In the genomic region with DNA sequence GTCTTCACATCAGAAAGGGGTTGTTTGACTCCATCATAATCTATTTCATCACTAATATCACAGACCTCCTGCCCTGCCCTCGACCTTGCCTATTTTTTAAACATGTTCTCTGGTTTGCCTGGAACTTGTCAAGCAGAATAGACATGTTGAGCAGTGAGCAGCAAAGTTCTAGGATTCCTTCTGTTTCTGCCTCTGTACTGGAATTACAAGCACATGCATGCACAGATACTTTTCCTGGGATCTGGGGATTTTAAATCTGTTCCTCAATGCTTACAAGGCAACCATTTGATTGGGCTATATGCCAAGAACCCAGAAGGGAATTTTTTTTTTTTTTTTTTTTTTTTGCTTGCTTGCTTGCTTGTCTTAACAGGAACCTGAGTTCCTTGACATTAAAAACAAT, we compare ENCODE assay signal across 23 mouse cellular contexts.
DNase-seq lines count a peak whose midpoint lies in the region; ATAC-seq and TF ChIP-seq lines count a peak whose summit lies in the region.
"Had no signal": no experiment of that assay in that cellular context is flagged by ENCODE, and none has a peak within 500 bp of the region (broad histone marks: within the 10 kb centered on the region; RNA-seq: fewer than 3 reads in every experiment).

No protein-coding gene starts in this region.

- TF ChIP-seq CTCF in cortical plate, adult 2 months (IDR thresholded peaks at IDR 0.05; ENCODE audit: extremely low read depth, insufficient read depth, low read length), result no peak
- TF ChIP-seq CTCF in intestine, postnatal 0 days (IDR thresholded peaks at IDR 0.05; ENCODE audit: low read depth), result no peak

- no peak for TF ChIP-seq POLR2A in cortical plate, adult 2 months (IDR thresholded peaks at IDR 0.05; ENCODE audit: extremely low read depth, insufficient read depth, low read length)

- peak; percentile 36 for DNase-seq in forebrain, embryonic 14.5 days (ENCODE audit: low spot score)
- DNase-seq in layer of hippocampus, adult 9-11 months, result peak; percentile 4
- DNase-seq in layer of hippocampus, postnatal 10 days (ENCODE audit: low spot score in 2 of 2), result no peak
- DNase-seq in urinary bladder, adult 18-20 months (ENCODE audit: low spot score in 2 of 2), result no peak
- DNase-seq: adrenal gland, postnatal 14 days; cerebellum, adult 2 months; cerebellum, postnatal 14 days; gastrocnemius, postnatal 10 days; heart, adult 18-20 months; heart, postnatal 14 days had no signal

- no peak overlapping the region for H3K27ac ChIP-seq in forebrain, embryonic 14.5 days (ENCODE audit: low read depth, low read length)
- H3K27ac ChIP-seq in forebrain, embryonic 13.5 days, result no peak overlapping the region
- peak overlapping the region; percentile 59; the same call in 1 of the 2 replicates for H3K27ac ChIP-seq in cortical plate, adult 2 months (ENCODE audit: insufficient read depth, low read length)
- H3K27ac ChIP-seq in intestine, postnatal 0 days (ENCODE audit: low read depth, low read length), result no peak overlapping the region
- H3K27ac ChIP-seq: embryonic facial prominence, embryonic 13.5 days; forebrain, embryonic 10.5 days; heart, embryonic 10.5 days; heart, embryonic 15.5 days; hindbrain, embryonic 14.5 days had no signal

- no peak for ATAC-seq in forebrain, embryonic 14.5 days
- ATAC-seq in forebrain, embryonic 13.5 days, result no peak
- no peak for ATAC-seq in intestine, postnatal 0 days
- ATAC-seq: activated CD4-positive, CD25-positive, alpha-beta regulatory T cell, adult 4 months; intestine, embryonic 16.5 days; Patski had no signal

- 78% methylated on average over 1 of the region's 1 CpGs for WGBS in forebrain, embryonic 14.5 days
- 68% methylated on average over 1 of the region's 1 CpGs for WGBS in forebrain, embryonic 13.5 days
- WGBS in intestine, postnatal 0 days, result 43% methylated on average over 1 of the region's 1 CpGs

- H3K4me3 ChIP-seq in forebrain, embryonic 14.5 days (ENCODE audit: low read depth, low read length), result no peak overlapping the region
- no peak overlapping the region for H3K4me3 ChIP-seq in forebrain, embryonic 13.5 days
- H3K4me3 ChIP-seq in cortical plate, adult 2 months (ENCODE audit: insufficient read depth, low read length), result no peak overlapping the region
- H3K4me3 ChIP-seq in intestine, postnatal 0 days (ENCODE audit: low read depth, low read length), result no peak overlapping the region
- H3K4me3 ChIP-seq: embryonic facial prominence, embryonic 13.5 days; erythroblast, embryonic 14.5 days; forebrain, embryonic 10.5 days; heart, embryonic 10.5 days; heart, embryonic 15.5 days had no signal

- no peak overlapping the region for H3K9ac ChIP-seq in forebrain, embryonic 14.5 days (ENCODE audit: low read length)
- H3K9ac ChIP-seq in forebrain, embryonic 13.5 days, result no peak overlapping the region
- H3K9ac ChIP-seq in intestine, postnatal 0 days (ENCODE audit: low read depth, low read length), result no peak overlapping the region
- H3K9ac ChIP-seq: embryonic facial prominence, embryonic 13.5 days; heart, embryonic 15.5 days; hindbrain, embryonic 14.5 days had no signal

- H3K36me3 ChIP-seq in forebrain, embryonic 14.5 days (ENCODE audit: control insufficient read depth, insufficient read depth, low read length), result no peaks in the 10 kb centered on the region
- H3K36me3 ChIP-seq in forebrain, embryonic 13.5 days (ENCODE audit: poor library complexity, severe bottlenecking), result no peaks in the 10 kb centered on the region
- H3K36me3 ChIP-seq in intestine, postnatal 0 days (ENCODE audit: control insufficient read depth, insufficient read depth), result no peaks in the 10 kb centered on the region
- H3K36me3 ChIP-seq: embryonic facial prominence, embryonic 13.5 days; forebrain, embryonic 10.5 days; heart, embryonic 10.5 days; heart, embryonic 15.5 days had no signal

- H3K27me3 ChIP-seq in forebrain, embryonic 14.5 days (replicated peaks; ENCODE audit: control insufficient read depth, insufficient read depth, low read length), result no peaks in the 10 kb centered on the region
- no peaks in the 10 kb centered on the region for H3K27me3 ChIP-seq in forebrain, embryonic 13.5 days
- no peaks in the 10 kb centered on the region for H3K27me3 ChIP-seq in intestine, postnatal 0 days (replicated peaks; ENCODE audit: control insufficient read depth, insufficient read depth, low read length)
- H3K27me3 ChIP-seq: CH12.LX; embryonic facial prominence, embryonic 13.5 days; heart, embryonic 15.5 days; Patski had no signal

- H3K4me2 ChIP-seq in forebrain, embryonic 14.5 days (ENCODE audit: low read length), result no peak overlapping the region
- no peak overlapping the region for H3K4me2 ChIP-seq in forebrain, embryonic 13.5 days
- no peak overlapping the region for H3K4me2 ChIP-seq in intestine, postnatal 0 days (replicated peaks; ENCODE audit: low read depth)
- H3K4me2 ChIP-seq: embryonic facial prominence, embryonic 13.5 days; heart, embryonic 15.5 days; hindbrain, embryonic 14.5 days had no signal

- H3K4me1 ChIP-seq in forebrain, embryonic 14.5 days (ENCODE audit: control insufficient read depth, insufficient read depth, low read length), result no peaks in the 10 kb centered on the region
- no peaks in the 10 kb centered on the region for H3K4me1 ChIP-seq in forebrain, embryonic 13.5 days
- H3K4me1 ChIP-seq in cortical plate, adult 2 months (ENCODE audit: control insufficient read depth, insufficient read depth, low read length), result no peaks in the 10 kb centered on the region; the same call in 1 of the 2 replicates
- H3K4me1 ChIP-seq in intestine, postnatal 0 days (replicated peaks; ENCODE audit: control insufficient read depth, insufficient read depth, low read length), result no peaks in the 10 kb centered on the region
- H3K4me1 ChIP-seq: embryonic facial prominence, embryonic 13.5 days; forebrain, embryonic 10.5 days; heart, embryonic 10.5 days; heart, embryonic 15.5 days had no signal

- no peaks in the 10 kb centered on the region for H3K9me3 ChIP-seq in forebrain, embryonic 14.5 days (replicated peaks; ENCODE audit: control insufficient read depth, low read length)
- no peaks in the 10 kb centered on the region for H3K9me3 ChIP-seq in forebrain, embryonic 13.5 days (replicated peaks)
- no peaks in the 10 kb centered on the region for H3K9me3 ChIP-seq in intestine, postnatal 0 days (ENCODE audit: control insufficient read depth)
- H3K9me3 ChIP-seq: embryonic facial prominence, embryonic 13.5 days; forebrain, embryonic 10.5 days; heart, embryonic 10.5 days; heart, embryonic 15.5 days had no signal

Comparison
In these comparisons a context has a peak if more than half of its experiments do, and no peak if none do; other contexts are left out.
1. DNase-seq: peak in forebrain, embryonic 14.5 days (single experiment) and layer of hippocampus, adult 9-11 months (single experiment); none in layer of hippocampus, postnatal 10 days (0 of 2) and urinary bladder, adult 18-20 months (0 of 2).